Mouse (Mus musculus): ENCODE results near the gene Spata9. TPM values are rescaled to one million over a fixed set of nuclear protein-coding genes. Genes with fewer than 3 reads are reported as not detected.

Spata9 gene
- polyA plus RNA-seq, 1 experiment from 2014 or later: 0.94 TPM

GRCm38 (mm10) chr13:75943189-75944043 lies 23.5 kb upstream of the Spata9 start, which contains the start of gene Rhobtb3:
Gene Rhobtb3, minus strand, starts transcription at chr13:75943925.
- peak; percentile 91 for ATAC-seq (ENCODE audit: insufficient number of reproducible peaks, insufficient read depth, low FRiP score, low TSS enrichment, low read depth)
- Histone ChIP-seq H3K9me3 (no peaks in the 10 kb centered on the region), H3K27ac (peak within 1 kb of the TSS; percentile 100), H3K4me3 (peak within 1 kb of the TSS; percentile 87), H3K4me2 (peak within 1 kb of the TSS; percentile 70), H3K9ac (peak within 1 kb of the TSS; percentile 94), H3K4me1 (peaks cover 14% of the 10 kb centered on the region), H3K27me3 (no peaks in the 10 kb centered on the region), H3K36me3 (peaks cover 10% of the 10 kb centered on the region)
- WGBS: under 1% methylated on average over 109 of the region's 110 CpGs

DNA sequence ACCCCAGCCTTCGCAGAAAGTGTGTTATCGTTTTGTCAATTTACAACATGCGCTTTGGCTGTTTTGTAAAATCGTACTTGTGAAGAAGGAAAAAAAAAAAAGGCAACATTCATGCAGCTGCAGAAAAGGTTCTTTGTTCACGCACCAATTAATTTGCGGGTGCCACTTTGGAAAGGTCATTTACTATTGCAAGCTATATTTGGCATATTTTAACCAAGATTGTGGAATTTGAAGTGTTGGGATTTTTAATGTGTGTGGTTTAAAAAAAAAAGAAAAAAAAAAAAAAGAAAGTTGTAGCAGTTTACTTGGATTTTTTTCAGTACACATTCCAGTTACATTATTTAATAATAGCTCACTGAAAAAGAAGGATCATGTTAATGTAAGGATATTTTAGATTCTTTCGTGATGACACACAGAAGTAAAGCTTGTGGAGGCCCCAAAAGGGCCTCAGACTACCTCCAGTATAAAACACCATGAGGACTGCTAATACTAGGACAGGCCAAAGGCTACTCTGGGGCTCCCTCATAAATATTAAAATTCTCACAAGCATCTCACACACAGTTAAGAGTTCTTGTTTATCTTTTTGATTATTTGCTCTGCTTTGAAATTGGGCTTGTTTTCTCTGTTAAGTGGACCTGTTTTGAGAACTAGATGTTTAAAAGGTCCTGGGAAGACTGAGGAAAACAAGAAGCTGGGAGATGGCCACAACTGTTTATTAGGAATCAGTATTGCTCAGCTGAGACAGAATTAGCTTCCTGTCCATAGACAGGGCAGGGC lies 22.7 kb upstream of the Spata9 start:
- peak overlapping the region; percentile 70 for H3K4me2 ChIP-seq
- peak overlapping the region; percentile 100 for H3K27ac ChIP-seq
- no peaks in the 10 kb centered on the region for H3K9me3 ChIP-seq
- under 1% methylated on average over 7 of the region's 7 CpGs for WGBS
- peaks cover 2% of the 10 kb centered on the region; the same call in 1 of the 2 replicates for H3K36me3 ChIP-seq
- H3K4me3 ChIP-seq: peak overlapping the region; percentile 87
- H3K9ac ChIP-seq: peak overlapping the region; percentile 94
- ATAC-seq (ENCODE audit: insufficient number of reproducible peaks, insufficient read depth, low FRiP score, low TSS enrichment, low read depth): no peak
- H3K4me1 ChIP-seq: peaks cover 14% of the 10 kb centered on the region
- no peaks in the 10 kb centered on the region for H3K27me3 ChIP-seq

DNA sequence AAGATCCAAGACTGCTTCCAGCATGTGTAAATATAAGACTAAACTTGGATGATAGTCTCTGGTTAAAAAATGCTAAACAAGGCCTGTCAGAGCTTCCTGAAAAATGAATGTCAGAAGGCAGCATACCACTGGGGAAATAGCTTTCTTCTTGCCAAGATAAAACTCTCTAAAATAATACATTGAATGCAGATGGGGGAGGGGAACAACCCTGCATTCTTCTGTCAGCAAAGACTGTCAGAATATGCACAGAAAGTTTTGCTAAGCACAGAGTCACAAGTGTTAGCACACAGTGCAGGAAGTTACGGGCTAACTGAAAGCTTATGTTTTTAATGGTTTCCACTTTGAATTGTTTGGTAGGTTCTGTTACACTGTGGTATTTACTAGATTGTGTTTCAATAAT lies 16.7 kb upstream of the Spata9 start:
- no peaks in the 10 kb centered on the region for H3K27me3 ChIP-seq
- H3K36me3 ChIP-seq: no peaks in the 10 kb centered on the region
- H3K4me3 ChIP-seq: no peak overlapping the region
- H3K9ac ChIP-seq: no peak overlapping the region
- no peak overlapping the region for H3K4me2 ChIP-seq
- peak; percentile 69; the same call in 1 of the 2 replicates for ATAC-seq (ENCODE audit: insufficient number of reproducible peaks, insufficient read depth, low FRiP score, low TSS enrichment, low read depth)
- 12% methylated on average over 1 of the region's 1 CpGs for WGBS
- no peak overlapping the region for H3K27ac ChIP-seq
- H3K4me1 ChIP-seq: peaks cover 9% of the 10 kb centered on the region
- no peaks in the 10 kb centered on the region for H3K9me3 ChIP-seq

DNA sequence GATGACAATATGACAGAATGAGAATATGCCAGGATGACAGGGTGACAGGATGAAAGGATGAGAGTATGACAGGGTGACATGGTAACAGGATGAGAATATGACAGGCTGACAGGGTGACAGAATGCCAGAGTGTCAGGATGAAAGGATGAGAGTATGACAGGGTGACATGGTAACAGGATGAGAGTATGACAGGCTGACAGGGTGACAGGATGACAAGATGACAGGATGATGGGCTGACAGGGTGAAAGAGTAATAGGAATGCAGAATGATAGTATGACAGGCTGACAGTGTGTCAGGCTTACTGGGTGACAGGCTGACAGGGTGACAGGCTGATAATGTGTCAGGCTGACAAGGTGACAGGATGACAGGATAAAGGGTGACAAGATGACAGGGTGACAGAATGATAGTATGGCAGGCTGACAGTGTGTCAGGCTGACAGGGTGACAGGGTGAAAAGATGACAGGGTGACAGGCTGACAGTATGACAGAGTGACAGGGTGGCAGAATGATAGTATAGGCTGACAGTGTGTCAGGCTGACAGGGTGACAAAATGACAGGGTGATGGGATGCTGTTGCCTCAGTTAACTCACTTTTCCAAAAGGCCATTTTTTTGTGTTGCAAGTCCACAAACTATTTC lies 11.5 kb upstream of the Spata9 start:
- no peak for ATAC-seq (ENCODE audit: insufficient number of reproducible peaks, insufficient read depth, low FRiP score, low TSS enrichment, low read depth)
- Histone ChIP-seq H3K9ac (no peak overlapping the region), H3K4me1 (peaks cover 3% of the 10 kb centered on the region)

DNA sequence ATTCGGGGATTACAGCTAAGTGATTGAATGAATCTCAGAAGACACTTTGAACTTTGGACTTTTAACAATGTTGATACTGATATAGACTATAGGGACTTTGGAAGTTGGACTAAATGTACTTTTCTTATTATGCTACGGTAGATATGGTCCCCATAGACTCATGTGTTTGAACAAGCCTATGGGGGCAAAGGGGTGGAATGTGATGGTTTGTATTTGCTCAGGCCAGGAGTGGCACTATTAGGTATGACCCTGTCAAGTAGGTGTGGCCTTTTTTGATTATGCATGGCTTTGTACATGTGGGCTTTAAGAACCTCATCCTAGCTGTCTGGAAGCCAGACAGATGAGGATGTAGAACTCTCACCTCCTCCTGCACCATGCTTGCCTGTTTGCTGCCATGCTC lies 7.5 kb downstream of the Spata9 start:
- H3K36me3 ChIP-seq: no peaks in the 10 kb centered on the region
- H3K27ac ChIP-seq: no peak overlapping the region
- no peaks in the 10 kb centered on the region for H3K4me1 ChIP-seq
- no peak overlapping the region for H3K4me3 ChIP-seq
- no peak for ATAC-seq (ENCODE audit: insufficient number of reproducible peaks, insufficient read depth, low FRiP score, low TSS enrichment, low read depth)
- no peaks in the 10 kb centered on the region for H3K9me3 ChIP-seq
- no peaks in the 10 kb centered on the region for H3K27me3 ChIP-seq
- H3K4me2 ChIP-seq: no peak overlapping the region
- WGBS: 81% methylated on average over 2 of the region's 2 CpGs
- no peak overlapping the region for H3K9ac ChIP-seq

More for the DNA sequence above, 11.5 kb upstream of the Spata9 start:
- H3K4me2 ChIP-seq: no peak overlapping the region
- H3K4me3 ChIP-seq: no peak overlapping the region
- no peaks in the 10 kb centered on the region for H3K27me3 ChIP-seq
- no peak overlapping the region for H3K27ac ChIP-seq
- no peaks in the 10 kb centered on the region for H3K9me3 ChIP-seq
- H3K36me3 ChIP-seq: no peaks in the 10 kb centered on the region

DNA sequence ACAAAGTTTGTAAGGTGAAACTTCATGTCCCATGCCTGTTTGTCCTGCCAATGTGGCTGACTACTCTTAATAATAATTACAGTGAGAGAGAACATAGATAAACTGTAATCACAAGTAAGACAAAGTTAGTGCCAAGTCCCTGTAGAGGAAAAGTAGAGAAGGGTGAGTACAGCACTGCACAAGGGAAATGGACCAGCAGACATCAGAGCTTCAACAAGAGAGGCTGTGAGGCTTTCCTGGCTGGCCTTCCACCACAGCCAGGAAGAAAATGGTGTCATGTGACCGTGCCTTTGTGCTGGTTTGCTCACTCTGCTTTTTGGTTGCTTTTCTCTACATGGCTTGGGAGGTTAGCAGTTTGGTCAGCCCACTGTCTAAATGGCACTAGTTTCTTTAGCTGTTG lies 8.7 kb downstream of the Spata9 start:
- Histone ChIP-seq H3K27ac (no peak overlapping the region), H3K27me3 (no peaks in the 10 kb centered on the region), H3K4me1 (no peaks in the 10 kb centered on the region), H3K9me3 (no peaks in the 10 kb centered on the region), H3K9ac (no peak overlapping the region), H3K4me2 (no peak overlapping the region), H3K36me3 (no peaks in the 10 kb centered on the region), H3K4me3 (no peak overlapping the region)
- no peak for ATAC-seq (ENCODE audit: insufficient number of reproducible peaks, insufficient read depth, low FRiP score, low TSS enrichment, low read depth)
- whole genome bisulfite sequencing: 55% methylated on average over 1 of the region's 1 CpGs

DNA sequence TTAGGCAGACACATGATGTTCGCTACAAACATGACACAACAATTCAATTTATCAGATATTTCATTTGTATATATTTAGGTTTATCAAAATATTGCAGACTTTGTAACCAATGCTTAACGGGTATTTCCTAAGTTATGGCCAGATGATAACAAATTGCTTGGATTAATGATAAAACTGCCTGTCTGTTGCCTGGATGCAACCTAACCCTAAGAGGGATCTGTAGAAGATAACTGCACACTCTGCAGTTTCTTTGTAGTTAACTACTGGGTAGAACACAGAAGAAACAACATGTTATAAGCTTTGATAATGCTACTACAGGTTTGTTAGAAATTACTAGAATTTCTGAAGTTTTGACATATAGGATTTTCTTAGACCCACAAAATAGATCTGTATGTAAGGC lies 9.3 kb downstream of the Spata9 start:
- Histone ChIP-seq H3K4me3 (no peak overlapping the region), H3K9me3 (no peaks in the 10 kb centered on the region), H3K9ac (no peak overlapping the region), H3K36me3 (no peaks in the 10 kb centered on the region), H3K4me1 (no peaks in the 10 kb centered on the region), H3K27ac (no peak overlapping the region), H3K27me3 (no peaks in the 10 kb centered on the region), H3K4me2 (no peak overlapping the region)
- no peak for ATAC-seq (ENCODE audit: insufficient number of reproducible peaks, insufficient read depth, low FRiP score, low TSS enrichment, low read depth)
- 90% methylated on average over 2 of the region's 2 CpGs for whole genome bisulfite sequencing

- H3K36me3 ChIP-seq: no peaks in the 10 kb centered on the region
- H3K9me3 ChIP-seq: no peaks in the 10 kb centered on the region
- WGBS: 85% methylated on average over 2 of the region's 2 CpGs
- no peaks in the 10 kb centered on the region for H3K27me3 ChIP-seq
- H3K4me1 ChIP-seq: no peaks in the 10 kb centered on the region
- no peak overlapping the region for H3K27ac ChIP-seq
- no peak overlapping the region for H3K4me2 ChIP-seq
- ATAC-seq (ENCODE audit: insufficient number of reproducible peaks, insufficient read depth, low FRiP score, low TSS enrichment, low read depth): no peak
- no peak overlapping the region for H3K4me3 ChIP-seq
- no peak overlapping the region for H3K9ac ChIP-seq
Measured at GRCm38 (mm10) chr13:75976649-75977048, 9.7 kb downstream of the Spata9 start.

DNA sequence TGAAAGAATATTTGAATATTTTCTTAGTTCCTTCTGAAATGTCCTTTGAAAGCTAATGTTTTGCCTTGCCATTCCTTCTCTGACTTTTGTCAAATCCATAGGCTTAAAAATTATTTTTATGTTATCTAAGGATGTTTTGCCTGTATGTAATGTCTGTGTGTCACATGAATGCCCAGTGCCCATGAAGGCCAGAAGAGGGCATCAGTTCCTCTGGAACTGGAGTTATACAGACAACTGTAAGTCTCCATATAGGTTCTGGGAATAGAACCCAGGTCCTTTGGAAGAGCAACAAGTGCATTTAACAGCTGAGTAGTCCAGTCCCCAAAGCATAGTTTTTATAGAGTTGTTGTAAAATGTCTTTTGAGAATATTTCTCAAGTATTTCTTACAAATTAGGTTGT lies 15.0 kb downstream of the Spata9 start:
- no peak for ATAC-seq (ENCODE audit: insufficient number of reproducible peaks, insufficient read depth, low FRiP score, low TSS enrichment, low read depth)
- no peaks in the 10 kb centered on the region for H3K4me1 ChIP-seq
- no peaks in the 10 kb centered on the region for H3K9me3 ChIP-seq
- H3K27ac ChIP-seq: no peak overlapping the region
- no peak overlapping the region for H3K4me2 ChIP-seq
- no peaks in the 10 kb centered on the region for H3K27me3 ChIP-seq
- no peak overlapping the region for H3K4me3 ChIP-seq
- no peak overlapping the region for H3K9ac ChIP-seq
- no peaks in the 10 kb centered on the region for H3K36me3 ChIP-seq

GRCm38 (mm10) chr13:75988096-75988495 lies 21.1 kb downstream of the Spata9 start:
- H3K27me3 ChIP-seq: no peaks in the 10 kb centered on the region
- H3K9ac ChIP-seq: no peak overlapping the region
- WGBS: 87% methylated on average over 1 of the region's 1 CpGs
- H3K4me2 ChIP-seq: no peak overlapping the region
- H3K4me1 ChIP-seq: peaks cover 6% of the 10 kb centered on the region; the same call in 1 of the 2 replicates
- ATAC-seq (ENCODE audit: insufficient number of reproducible peaks, insufficient read depth, low FRiP score, low TSS enrichment, low read depth): no peak
- no peak overlapping the region for H3K4me3 ChIP-seq
- H3K36me3 ChIP-seq: no peaks in the 10 kb centered on the region
- H3K9me3 ChIP-seq: no peaks in the 10 kb centered on the region
- H3K27ac ChIP-seq: no peak overlapping the region

- WGBS: 37% methylated on average over 9 of the region's 9 CpGs
Measured at GRCm38 (mm10) chr13:75992169-75993028, 25.4 kb downstream of the Spata9 start.

More at GRCm38 (mm10) chr13:75992169-75993028, 25.4 kb downstream of the Spata9 start:
- peak; percentile 43; the same call in 1 of the 2 replicates for ATAC-seq (ENCODE audit: insufficient number of reproducible peaks, insufficient read depth, low FRiP score, low TSS enrichment, low read depth)
- Histone ChIP-seq H3K9ac (no peak overlapping the region), H3K4me2 (no peak overlapping the region), H3K27ac (no peak overlapping the region), H3K4me3 (no peak overlapping the region), H3K4me1 (peaks cover 6% of the 10 kb centered on the region; the same call in 1 of the 2 replicates), H3K27me3 (no peaks in the 10 kb centered on the region), H3K36me3 (no peaks in the 10 kb centered on the region), H3K9me3 (0 out of 2 replicates have a peak, but pooled peaks cover 5% of the 10 kb centered on the region)

Measured in embryonic facial prominence, embryonic 13.5 days (tissue).